Mouse (Mus musculus): ENCODE measurements at regions not wholly inside any gene's neighbourhood (a gene's known extent, or its start where the extent isn't known, plus 50 kb on each side); places are given as distances from the start of the nearest gene placed in this dataset.

DNA sequence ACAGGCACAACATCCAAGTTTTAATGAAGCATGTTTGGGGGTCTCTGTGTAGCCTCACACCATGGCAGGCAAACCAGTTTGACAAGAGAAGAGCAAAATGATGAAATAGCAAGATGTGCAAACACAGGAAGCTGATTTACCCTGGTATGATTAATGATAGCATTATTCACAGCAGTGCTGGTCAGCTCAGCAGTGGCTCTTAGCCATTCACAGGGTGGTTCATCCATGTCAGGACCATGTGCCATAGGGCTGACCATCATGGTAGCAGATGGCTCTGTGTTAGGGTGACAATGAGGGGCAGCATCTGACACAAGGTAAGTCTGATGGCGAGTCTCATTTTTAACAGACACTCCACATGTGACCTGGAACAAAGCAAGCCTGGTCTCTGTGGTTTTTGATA is 443.1 kb upstream of the Arpp21 start:
- TF ChIP-seq CTCF (conservative IDR thresholded peaks at IDR 0.05; ENCODE audit: low read length) (no peak), NANOG (IDR thresholded peaks at IDR 0.05; ENCODE audit: borderline replicate concordance, low read length) (no peak)

Data from E14TG2a.4 (cell line).